Mouse (Mus musculus) CH12.LX (cell line): Measurements from ENCODE around the gene Naa40. TPM values are rescaled to one million over a fixed set of nuclear protein-coding genes. Genes with fewer than 3 reads are reported as not detected.

ENCODE experiments used
- DNase-seq: peaks from one replicate; pipeline ENCODE4 v3.0.0-alpha.2; 2013; ENCODE audit errors: extremely low read depth
- H3K27ac ChIP-seq: 2 replicates; pipeline ENCODE4 v1.5.1; 2012; ENCODE audit warnings: low read depth, mild to moderate bottlenecking, control low read depth, moderate library complexity; ENCODE audit not compliant: insufficient read depth
- H3K27me3 ChIP-seq: replicated peaks from 2 replicates; pipeline ENCODE3; 2012; ENCODE audit warnings: inconsistent platforms
- H3K36me3 ChIP-seq, 2 experiments: replicated peaks in 1 of 2; 2 replicates each; pipeline versions ENCODE3 to v1.6.1; 2012; ENCODE audit warnings: inconsistent platforms in 1 of 2, low read length in 1 of 2, mild to moderate bottlenecking in 1 of 2, mixed read lengths in 1 of 2, moderate library complexity in 1 of 2; ENCODE audit not compliant: control insufficient read depth in 1 of 2, insufficient read depth in 1 of 2
- H3K4me1 ChIP-seq, 2 experiments: 2 replicates each; pipeline ENCODE4 v1.6.1; 2012; ENCODE audit warnings: inconsistent platforms in 1 of 2, moderate library complexity in 1 of 2; ENCODE audit not compliant: insufficient read depth in 2 of 2, control insufficient read depth in 1 of 2
- H3K4me2 ChIP-seq: 2 replicates; pipeline ENCODE4 v1.6.1; 2012; ENCODE audit warnings: low read depth, mild to moderate bottlenecking, control low read depth; ENCODE audit not compliant: poor library complexity, insufficient read depth, severe bottlenecking
- H3K4me3 ChIP-seq, 3 experiments: fragments of 150-350 bp in 1 of 3; sonication (generic) in 1 of 3; replicated peaks in 1 of 3; 2 replicates each; pipeline versions ENCODE3 to v1.5.1; 2011 to 2012; ENCODE audit warnings: low read depth in 2 of 3, low read length in 2 of 3, mild to moderate bottlenecking in 2 of 3, moderate library complexity in 2 of 3, control low read depth in 1 of 3, improper control_type of control experiment in 1 of 3, inconsistent platforms in 1 of 3, mixed read lengths in 1 of 3; ENCODE audit not compliant: poor library complexity in 1 of 3
- H3K79me2 ChIP-seq: replicated peaks from 2 replicates; pipeline ENCODE4 v1.6.1; 2012; ENCODE audit warnings: mild to moderate bottlenecking, moderate library complexity; ENCODE audit not compliant: control insufficient read depth, poor library complexity, insufficient read depth, severe bottlenecking; ENCODE audit errors: extremely low read depth
- H3K9ac ChIP-seq: 2 replicates; pipeline ENCODE4 v1.6.1; 2012; ENCODE audit warnings: low read depth, mild to moderate bottlenecking, control low read depth, moderate library complexity; ENCODE audit not compliant: insufficient read depth
- H3K9me3 ChIP-seq: replicated peaks from 2 replicates; pipeline ENCODE3; 2012; ENCODE audit warnings: low read length, inconsistent platforms, mixed read lengths
- CHD2 ChIP-seq: IDR thresholded peaks from 2 replicates; pipeline ENCODE4 v1.6.1; 2011; ENCODE audit warnings: low read length, improper control_type of control experiment
- CTCF ChIP-seq, 2 experiments: IDR thresholded peaks in 1 of 2; conservative IDR thresholded peaks in 1 of 2; 2 replicates each; pipeline ENCODE4 v1.5.1; 2011 to 2012; ENCODE audit warnings: low read depth in 2 of 2, low read length in 2 of 2, improper control_type of control experiment in 1 of 2, inconsistent platforms in 1 of 2, mild to moderate bottlenecking in 1 of 2, moderate library complexity in 1 of 2
- E2F4 ChIP-seq: IDR thresholded peaks from 2 replicates; pipeline ENCODE4 v1.6.1; 2011; ENCODE audit warnings: low read depth, low read length, improper control_type of control experiment; ENCODE audit not compliant: insufficient replicate concordance
- EP300 ChIP-seq: IDR thresholded peaks from 2 replicates; pipeline ENCODE4 v1.6.1; 2011; ENCODE audit warnings: low read length, improper control_type of control experiment
- GABPA ChIP-seq: IDR thresholded peaks from 2 replicates; pipeline ENCODE4 v1.6.1; 2012; ENCODE audit warnings: low read depth, low read length, improper control_type of control experiment, inconsistent platforms; ENCODE audit not compliant: insufficient replicate concordance
- HCFC1 ChIP-seq: IDR thresholded peaks from 2 replicates; pipeline ENCODE4 v1.6.1; 2012; ENCODE audit warnings: low read depth, mild to moderate bottlenecking, inconsistent platforms, low read length, improper control_type of control experiment
- JUN ChIP-seq: IDR thresholded peaks from 2 replicates; pipeline ENCODE4 v1.6.1; 2011; ENCODE audit warnings: low read depth, mild to moderate bottlenecking, low read length, improper control_type of control experiment, moderate library complexity; ENCODE audit not compliant: insufficient read depth
- KAT2A ChIP-seq: IDR thresholded peaks from 2 replicates; pipeline ENCODE4 v1.6.1; 2012; ENCODE audit warnings: low read length, improper control_type of control experiment, inconsistent platforms; ENCODE audit not compliant: insufficient replicate concordance
- MAFK ChIP-seq: IDR thresholded peaks from 2 replicates; pipeline ENCODE4 v1.6.1; 2011; ENCODE audit warnings: low read length, improper control_type of control experiment; ENCODE audit not compliant: insufficient replicate concordance
- MAX ChIP-seq: IDR thresholded peaks from 2 replicates; pipeline ENCODE4 v1.6.1; 2011; ENCODE audit warnings: low read length, improper control_type of control experiment
- MAZ ChIP-seq: IDR thresholded peaks from 2 replicates; pipeline ENCODE4 v1.6.1; 2012; ENCODE audit warnings: low read depth, mild to moderate bottlenecking, inconsistent platforms, low read length, improper control_type of control experiment, moderate library complexity
- POLR2A ChIP-seq: IDR thresholded peaks from 2 replicates; pipeline ENCODE4 v1.6.1; 2011; ENCODE audit warnings: low read depth, mild to moderate bottlenecking, improper control_type of control experiment, low read length
- RAD21 ChIP-seq: IDR thresholded peaks from 2 replicates; pipeline ENCODE4 v1.6.1; 2011; ENCODE audit warnings: low read depth, mild to moderate bottlenecking, low read length, improper control_type of control experiment, moderate library complexity
- RCOR1 ChIP-seq: conservative IDR thresholded peaks from 2 replicates; pipeline ENCODE4 v1.6.1; 2012; ENCODE audit warnings: low read depth, mild to moderate bottlenecking, inconsistent platforms, low read length, improper control_type of control experiment
- SIN3A ChIP-seq: IDR thresholded peaks from 2 replicates; pipeline ENCODE4 v1.6.1; 2012; ENCODE audit warnings: low read length, improper control_type of control experiment, inconsistent platforms
- TBP ChIP-seq: conservative IDR thresholded peaks from 2 replicates; pipeline ENCODE4 v1.6.1; 2011; ENCODE audit warnings: low read depth, low read length, improper control_type of control experiment
- TCF12 ChIP-seq: IDR thresholded peaks from 2 replicates; pipeline ENCODE4 v1.6.1; 2014; ENCODE audit warnings: low read depth, mild to moderate bottlenecking, inconsistent platforms, low read length, improper control_type of control experiment
- USF2 ChIP-seq: conservative IDR thresholded peaks from 2 replicates; pipeline ENCODE4 v1.6.1; 2011; ENCODE audit warnings: low read depth, low read length, improper control_type of control experiment
- ZC3H11A ChIP-seq: IDR thresholded peaks from 2 replicates; pipeline ENCODE4 v1.6.1; 2012; ENCODE audit warnings: low read depth, mild to moderate bottlenecking, inconsistent platforms, low read length, improper control_type of control experiment
- ZKSCAN1 ChIP-seq: IDR thresholded peaks from 2 replicates; pipeline ENCODE4 v1.6.1; 2012; ENCODE audit warnings: low read depth, inconsistent platforms, low read length, improper control_type of control experiment, borderline replicate concordance
- dilution Hi-C: fragments of 300-500 bp; cut with MboI; formaldehyde crosslinking; loops from 2 replicates; pipeline ENCODE4 v1.14.3; 2020; ENCODE audit warnings: low sequenced_read_pairs; ENCODE audit not compliant: extremely low pct_unique_long_range_greater_than_20kb, extremely low pct_ligation_motif_present
- in situ Hi-C: fragments of 300-500 bp; cut with MboI; formaldehyde crosslinking; loops from 3 replicates; pipeline ENCODE4 v1.14.3; 2019; ENCODE audit warnings: low sequenced_read_pairs, low pct_ligation_motif_present, low pct_unique_long_range_greater_than_20kb, mixed read lengths
- polyA plus RNA-seq: library from polyadenylated mRNA; unstranded; fragments of >175 nt; gene quantifications from 2 replicates; pipeline ENCODE4 v1.2.1, GENCODE M21; 2012; ENCODE audit warnings: low read depth; ENCODE audit not compliant: insufficient read length
- total RNA-seq, 2 experiments: library from RNA; depleted of rRNA; stranded (reverse); fragments of 300-350 nt in 1 of 2; fragments of >200 nt in 1 of 2; gene quantifications; 2 replicates each; pipeline ENCODE4 v1.2.3; 2012 to 2014

Gene Naa40
- total and polyA plus RNA-seq, 3 experiments, result 40.6 to 69.3 (median 65.7) TPM

- DNase-seq, result no peak
- H3K4me1 ChIP-seq, result peaks cover 5 to 6% of the 10 kb centered on the region in 2 experiments; a peak in 1 of 4 replicates
- H3K79me2 ChIP-seq, result no peaks in the 10 kb centered on the region
- no peaks in the 10 kb centered on the region for H3K9me3 ChIP-seq
- in situ Hi-C loops (no loop called here), dilution Hi-C loops (no loop called here)
- H3K27me3 ChIP-seq, result peaks cover 78% of the 10 kb centered on the region
- H3K36me3 ChIP-seq, result no peaks in the 10 kb centered on the region
- H3K4me3 ChIP-seq, result no peak overlapping the region
- no peak overlapping the region for H3K4me2 ChIP-seq
- TF ChIP-seq MAX, result no peak
- no peak for TF ChIP-seq RAD21
- TF ChIP-seq TCF12, result no peak
- no peak for TF ChIP-seq USF2
- TF ChIP-seq CHD2, result no peak
- TF ChIP-seq POLR2A, result no peak
- no peak for TF ChIP-seq EP300
- no peak for TF ChIP-seq ZC3H11A
- TF ChIP-seq TBP, result no peak
- TF ChIP-seq E2F4, result no peak
- no peak for TF ChIP-seq ZKSCAN1
- TF ChIP-seq GABPA, result no peak
- no peak overlapping the region for H3K9ac ChIP-seq
- no peak overlapping the region for H3K27ac ChIP-seq
These were observed 55.2 kb downstream of the Naa40 start for GRCm38 (mm10) chr19:7185715-7186291.

GRCm38 (mm10) chr19:7185059-7185458 is 55.9 kb downstream of the Naa40 start:
- H3K4me3 ChIP-seq, result no peak overlapping the region
- H3K4me1 ChIP-seq, result peaks cover 5 to 6% of the 10 kb centered on the region in 2 experiments; a peak in 1 of 4 replicates
- no peaks in the 10 kb centered on the region for H3K36me3 ChIP-seq
- dilution Hi-C loops, result no loop called here
- H3K9me3 ChIP-seq, result no peaks in the 10 kb centered on the region
- no peak overlapping the region for H3K4me2 ChIP-seq
- no peak overlapping the region for H3K27ac ChIP-seq
- TF ChIP-seq HCFC1, result no peak
- no peak for TF ChIP-seq CTCF (conservative IDR thresholded peaks at IDR 0.05 in 1 of 2, IDR thresholded peaks at IDR 0.05 in 1 of 2; ENCODE audit: low read depth in 2 of 2, low read length in 2 of 2)
- TF ChIP-seq JUN, result no peak
- TF ChIP-seq ZC3H11A, result no peak
- no peak for TF ChIP-seq RAD21
- no peak for TF ChIP-seq RCOR1
- no peak for TF ChIP-seq MAZ
- no peak for TF ChIP-seq ZKSCAN1
- TF ChIP-seq KAT2A, result no peak
- no peak for TF ChIP-seq MAFK
- no peak for TF ChIP-seq SIN3A
- TF ChIP-seq EP300, result no peak
- peaks cover 86% of the 10 kb centered on the region for H3K27me3 ChIP-seq
- no peak for DNase-seq
- in situ Hi-C loops, result no loop called here
- no peaks in the 10 kb centered on the region for H3K79me2 ChIP-seq
- H3K9ac ChIP-seq, result no peak overlapping the region
